Mouse (Mus musculus) induced T-regulatory cell, adult 2 months (primary cell): Measurements from ENCODE around the gene Wdr74.
"Not testable (repeated sequence)": the region's sequence is repeated elsewhere in the genome, so short reads cannot be mapped to it uniquely, and the experiment has no call there.

Experiments
- DNase-seq: peaks from one replicate; pipeline ENCODE4 v3.0.0-alpha.2; 2012; ENCODE audit warnings: low read depth

Gene Wdr74

GRCm38 (mm10) chr19:8715868-8716766 is 19.5 kb upstream of the Wdr74 start:
- DNase-seq, result no peak

DNA sequence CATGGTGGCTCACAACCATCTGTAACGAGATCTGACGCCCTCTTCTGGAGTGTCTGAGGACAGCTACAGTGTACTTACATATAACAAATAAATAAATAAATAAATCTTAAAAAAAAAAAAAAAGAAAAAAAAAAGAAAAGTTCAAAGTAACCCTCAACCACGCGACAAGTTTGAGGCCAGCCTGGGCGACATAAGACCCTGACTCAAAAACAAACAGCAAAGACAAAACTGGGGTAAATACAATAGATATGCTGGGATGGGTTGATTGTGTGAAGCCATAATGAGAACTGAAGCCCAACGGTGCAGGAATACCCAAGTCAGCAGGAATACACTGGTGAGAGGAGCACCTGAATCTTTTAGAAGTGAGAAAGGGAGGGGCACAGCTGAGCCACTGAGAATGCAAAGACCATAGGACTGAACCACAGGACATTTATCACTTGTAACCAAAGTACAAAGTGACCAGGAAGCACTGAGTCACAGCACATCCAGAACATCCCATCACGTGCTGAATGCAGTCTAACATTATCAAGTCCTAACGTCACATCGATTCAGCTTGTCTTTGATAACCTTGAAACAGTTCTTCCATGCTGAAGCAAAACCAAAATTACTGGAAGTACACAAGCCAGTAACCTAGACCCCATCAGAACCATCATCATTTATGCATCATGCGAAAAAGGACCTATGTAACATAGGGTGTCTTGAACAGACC is 18.7 kb upstream of the Wdr74 start:
- DNase-seq, result no peak

DNA sequence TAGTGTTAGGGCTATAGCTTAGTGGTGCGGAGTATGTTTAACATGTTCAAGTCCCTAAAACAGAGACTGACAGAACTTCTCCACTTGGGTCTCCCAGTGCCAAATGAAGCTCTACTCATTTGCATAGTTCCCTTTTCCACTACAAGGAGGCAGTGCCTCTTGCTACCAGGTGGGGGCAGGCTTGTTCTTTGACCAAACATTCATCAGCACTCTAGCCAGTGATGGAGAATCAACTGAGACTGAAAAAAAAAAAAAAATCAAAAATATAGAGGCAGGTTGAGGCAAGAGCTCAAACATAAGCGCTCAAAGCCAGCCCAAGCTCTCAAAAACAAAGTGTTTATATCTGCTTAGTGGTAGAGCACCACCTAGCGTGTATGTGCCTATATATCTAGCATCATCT is 17.3 kb upstream of the Wdr74 start:
- DNase-seq, result peak; percentile 90

- DNase-seq, result peak; percentile 61
Observed at GRCm38 (mm10) chr19:8719037-8719436, 16.6 kb upstream of the Wdr74 start.

DNA sequence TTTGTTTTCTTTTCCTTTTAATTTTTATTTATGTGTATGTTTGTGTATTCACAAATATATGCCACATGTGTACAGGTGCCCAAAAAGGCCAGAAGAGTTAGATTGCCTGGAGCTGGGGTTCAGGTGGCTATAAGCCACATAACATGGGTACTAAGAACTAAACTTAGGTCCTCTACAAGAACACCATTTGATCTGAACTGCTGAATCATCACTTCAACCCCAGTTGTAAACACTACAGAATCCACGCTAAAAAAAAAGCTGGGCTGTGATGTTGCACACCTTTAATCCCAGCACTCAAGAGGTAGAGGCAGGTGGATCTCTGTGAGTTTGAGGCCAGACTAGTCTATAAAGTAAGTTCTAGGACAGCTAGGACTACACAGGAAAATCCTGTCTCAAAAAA is 14.2 kb upstream of the Wdr74 start:
- no peak for DNase-seq

DNA sequence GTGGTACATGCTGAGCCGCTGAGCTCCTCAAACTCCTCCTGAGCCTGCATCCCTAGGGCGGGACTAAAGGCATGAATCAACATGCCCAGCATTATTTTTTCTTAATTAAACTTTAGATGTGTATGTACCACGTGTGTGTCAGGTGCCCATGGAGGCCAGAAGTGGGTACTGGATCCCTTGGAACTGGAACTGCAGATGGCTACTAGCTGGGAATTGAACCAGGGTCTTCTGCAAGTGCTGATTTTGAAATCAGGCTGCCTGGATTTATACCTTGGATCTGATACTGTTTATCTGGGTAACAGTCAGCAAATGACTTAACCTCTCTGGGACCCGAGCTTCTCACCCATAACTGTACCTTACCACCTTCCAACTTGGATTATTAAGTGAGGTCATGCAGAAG is 13.6 kb upstream of the Wdr74 start:
- no peak for DNase-seq

- DNase-seq, result no peak
Observed at GRCm38 (mm10) chr19:8722559-8722906, 13.1 kb upstream of the Wdr74 start.

- DNase-seq, result peak; percentile 99
Observed at GRCm38 (mm10) chr19:8722907-8723573, 12.6 kb upstream of the Wdr74 start, which contains the start of gene Slc3a2. Gene Slc3a2 (minus strand): TSS chr19:8723369.

GRCm38 (mm10) chr19:8723574-8724346 is 11.9 kb upstream of the Wdr74 start:
- DNase-seq, result peak; percentile 67

DNA sequence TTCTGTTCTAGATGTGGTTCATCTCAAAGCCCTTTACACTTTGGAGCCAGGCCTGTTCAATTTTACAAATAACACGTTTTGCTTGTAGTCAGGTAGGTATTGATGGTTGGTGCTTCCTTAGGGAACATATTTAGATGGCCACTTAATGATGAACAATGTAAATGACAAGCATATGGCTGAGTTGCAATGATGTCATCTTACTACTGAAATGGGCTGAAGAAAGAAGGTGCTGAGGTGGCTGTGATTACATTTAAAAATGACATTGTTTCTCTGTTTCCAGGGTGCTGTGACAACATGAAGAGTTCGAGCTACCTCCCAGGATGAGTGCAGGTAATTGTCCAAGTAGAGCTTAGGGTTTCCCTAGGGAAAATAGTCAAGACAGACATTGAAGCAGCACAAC is 11.2 kb upstream of the Wdr74 start:
- no peak for DNase-seq

GRCm38 (mm10) chr19:8725081-8725613 is 10.5 kb upstream of the Wdr74 start:
- DNase-seq, result no peak

- DNase-seq, result no peak
Observed at GRCm38 (mm10) chr19:8726609-8727390, 8.8 kb upstream of the Wdr74 start.

DNA sequence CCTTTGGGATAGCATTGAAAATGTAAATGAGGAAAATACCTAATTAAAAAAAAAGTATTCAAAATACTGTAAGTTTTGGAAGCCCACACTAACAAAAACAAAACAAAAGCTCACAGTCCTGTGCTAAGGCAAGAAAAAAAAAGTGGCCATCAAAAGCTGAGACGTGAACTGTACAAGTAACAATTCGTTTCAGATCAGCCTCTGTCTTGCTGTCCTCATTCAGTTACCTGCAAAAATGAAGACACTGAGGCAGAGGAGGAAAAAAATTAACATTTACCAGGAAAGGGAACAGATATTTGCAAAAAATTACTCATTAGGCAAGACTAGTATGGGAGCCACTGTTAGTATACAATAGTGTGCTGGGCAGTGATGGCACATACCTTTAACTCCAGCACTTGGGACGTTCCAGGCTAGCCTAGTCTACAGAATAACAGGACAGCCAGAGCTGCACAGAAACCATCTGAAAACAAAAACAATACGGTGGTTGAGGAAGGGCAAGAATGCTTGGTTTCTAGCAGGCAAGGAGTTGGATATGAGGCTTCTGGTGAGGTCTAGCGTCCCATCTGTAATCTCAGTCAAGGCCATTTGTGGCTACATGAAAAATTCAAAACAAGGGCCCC is 8.0 kb upstream of the Wdr74 start:
- no peak for DNase-seq

- not testable (repeated sequence) for DNase-seq
Observed at GRCm38 (mm10) chr19:8728335-8729099, 7.1 kb upstream of the Wdr74 start.

DNA sequence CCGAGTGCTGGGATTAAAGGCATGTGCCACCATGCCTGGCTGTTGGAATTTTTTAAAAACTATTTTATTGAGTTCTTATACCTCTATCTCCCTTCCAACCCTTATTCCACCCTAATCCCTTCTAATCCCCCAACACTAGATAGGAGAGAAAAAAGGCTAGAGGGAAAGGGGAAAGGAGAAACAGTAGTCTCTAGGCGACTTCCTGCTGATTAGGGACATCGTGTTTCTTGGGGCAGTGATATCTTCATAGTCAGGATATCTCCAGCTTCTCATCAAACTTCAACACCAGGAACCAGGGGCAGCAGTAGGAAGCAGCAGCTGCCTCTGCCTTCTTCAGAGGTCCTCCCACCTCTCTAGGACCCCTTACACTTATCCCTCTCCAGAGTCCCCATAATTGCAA is 1.3 kb upstream of the Wdr74 start:
- DNase-seq, result no peak

DNA sequence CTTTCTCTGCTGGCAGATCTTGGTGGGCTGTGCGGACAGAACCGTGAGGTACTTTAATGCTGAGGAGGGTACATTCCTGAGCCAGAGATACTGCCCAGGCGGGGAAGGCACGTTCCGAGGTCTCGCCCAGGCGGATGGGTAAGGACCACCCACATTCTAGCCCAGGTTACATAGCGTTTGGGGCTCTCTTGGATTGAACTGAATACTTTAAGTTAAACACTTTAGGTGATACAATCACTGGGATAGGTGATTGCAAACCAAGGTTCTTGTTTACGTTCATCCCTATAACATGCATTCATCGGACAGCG is 487 bp downstream of the Wdr74 start:
- no peak for DNase-seq

GRCm38 (mm10) chr19:8738911-8739310 is 3.3 kb downstream of the Wdr74 start:
- no peak for DNase-seq

DNA sequence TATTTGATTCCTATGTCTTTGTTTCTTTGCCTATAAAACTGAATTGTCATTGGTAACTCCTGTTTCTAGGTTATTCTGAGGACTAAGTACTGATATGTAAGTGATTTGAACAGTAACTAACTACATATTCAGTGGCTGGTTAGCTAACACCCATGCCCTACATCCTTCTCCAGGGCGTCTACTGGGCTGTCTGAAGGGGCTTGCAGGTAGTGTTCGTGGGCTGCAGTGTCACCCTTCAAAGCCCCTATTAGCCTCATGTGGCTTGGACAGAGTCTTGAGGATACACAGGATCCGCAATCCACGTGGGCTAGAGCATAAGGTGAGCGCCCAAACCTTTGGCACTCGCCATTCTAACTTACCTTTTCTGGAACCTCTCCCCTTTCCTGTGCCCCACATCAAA is 4.0 kb downstream of the Wdr74 start:
- no peak for DNase-seq

DNA sequence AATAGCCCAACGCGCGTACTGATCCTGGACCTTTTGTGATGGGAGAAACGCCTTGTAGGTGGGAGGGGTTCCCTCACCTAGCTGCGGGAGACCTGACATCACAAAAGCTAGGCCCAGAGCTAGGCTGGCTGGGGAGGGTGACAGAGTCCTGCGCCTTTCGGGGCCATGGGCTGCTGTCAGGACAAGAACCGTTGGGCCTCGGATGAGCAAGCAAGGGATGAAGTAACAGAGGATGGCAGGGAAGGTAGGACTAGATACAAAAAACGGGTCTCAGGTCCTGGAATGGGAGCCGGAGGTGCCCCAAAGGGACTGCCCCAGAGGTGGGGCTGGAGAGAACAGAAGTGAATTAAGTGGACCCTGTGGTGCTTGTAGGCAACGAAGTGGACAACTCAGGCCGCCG is 5.0 kb downstream of the Wdr74 start, which contains the start of gene 1700092M07Rik:
TSS of gene 1700092M07Rik (plus strand) at position 116 of the 400 bp plus-strand sequence.
- DNase-seq, result no peak
